In genomic region chr8:61517502-61518185, GRCm38 (mm10) we compare ENCODE assay signal across 10 mouse cellular contexts. TPM values are rescaled to one million over a fixed set of nuclear protein-coding genes. Genes with fewer than 3 reads are reported as not detected.
DNase-seq lines count a peak whose midpoint lies in the region; ATAC-seq lines count a peak whose summit lies in the region.
"Had no signal": no experiment of that assay in that cellular context is flagged by ENCODE, and none has a peak within 500 bp of the region (broad histone marks: within the 10 kb centered on the region; RNA-seq: fewer than 3 reads in every experiment).

No protein-coding gene starts in this region.

- H3K27me3 ChIP-seq in heart, embryonic 15.5 days = no peaks in the 10 kb centered on the region
- H3K27me3 ChIP-seq in liver, embryonic 15.5 days = no peaks in the 10 kb centered on the region
- H3K27me3 ChIP-seq: neural tube, embryonic 12.5 days had no signal

- H3K4me2 ChIP-seq in heart, embryonic 15.5 days = no peak overlapping the region
- H3K4me2 ChIP-seq in liver, embryonic 15.5 days = no peak overlapping the region
- H3K4me2 ChIP-seq: neural tube, embryonic 12.5 days had no signal

- WGBS in heart, embryonic 15.5 days = 58% methylated on average over 14 of the region's 14 CpGs
- WGBS in liver, embryonic 15.5 days (ENCODE audit: insufficient replicate concordance) = 30% methylated on average over 14 of the region's 14 CpGs

- 0 out of 2 replicates have a peak overlapping the region, but pooled peaks have one; percentile 1 for H3K27ac ChIP-seq in heart, embryonic 15.5 days
- H3K27ac ChIP-seq in liver, embryonic 15.5 days (replicated peaks) = no peak overlapping the region
- H3K27ac ChIP-seq: neural tube, embryonic 12.5 days had no signal

- ATAC-seq in heart, embryonic 15.5 days (replicated peaks; ENCODE audit: insufficient number of reproducible peaks, insufficient read depth, low FRiP score, low read depth) = no peak
- peak; percentile 28; the same call in 1 of the 2 replicates for ATAC-seq in liver, embryonic 15.5 days (ENCODE audit: insufficient read depth)

- H3K4me1 ChIP-seq in heart, embryonic 15.5 days (replicated peaks) = 0 out of 2 replicates have a peak, but pooled peaks cover 3% of the 10 kb centered on the region
- H3K4me1 ChIP-seq in liver, embryonic 15.5 days (replicated peaks) = 0 out of 2 replicates have a peak, but pooled peaks cover 5% of the 10 kb centered on the region

- intact Hi-C loops in left cerebral cortex, postnatal 10 days (cut with DNase I) = loop anchor here (5.0 to 10.0 kb wide), 5 partner anchors 293 to 1013 kb away; partner anchors contain the start of genes Aadat, Gm10283 and Sh3rf1

- DNase-seq in heart, adult 9 months (ENCODE audit: low spot score in 2 of 2) = no peak
- peak; percentile 25 for DNase-seq in thymus, postnatal 0 days (ENCODE audit: low spot score)
- no peak for DNase-seq in thymus, adult 18-20 months
- peak; percentile 15 for DNase-seq in thymus, postnatal 4 days
- DNase-seq in left cerebral cortex, postnatal 10 days (ENCODE audit: extremely low spot score in 1 of 2, low spot score in 2 of 2) = no peak
- no peak for DNase-seq in spleen, adult 18-20 months
- DNase-seq: cerebellum, adult 18-20 months had no signal

- peaks cover 78% of the 10 kb centered on the region for H3K36me3 ChIP-seq in heart, embryonic 15.5 days
- H3K36me3 ChIP-seq in liver, embryonic 15.5 days (replicated peaks) = 0 out of 2 replicates have a peak, but pooled peaks cover 9% of the 10 kb centered on the region

- H3K4me3 ChIP-seq in heart, embryonic 15.5 days = no peak overlapping the region
- no peak overlapping the region for H3K4me3 ChIP-seq in liver, embryonic 15.5 days (replicated peaks)
- H3K4me3 ChIP-seq: neural tube, embryonic 12.5 days had no signal

- no peak overlapping the region for H3K9ac ChIP-seq in heart, embryonic 15.5 days
- no peak overlapping the region for H3K9ac ChIP-seq in liver, embryonic 15.5 days
- H3K9ac ChIP-seq: neural tube, embryonic 12.5 days had no signal

- no peaks in the 10 kb centered on the region for H3K9me3 ChIP-seq in heart, embryonic 15.5 days (replicated peaks)
- no peaks in the 10 kb centered on the region for H3K9me3 ChIP-seq in liver, embryonic 15.5 days (replicated peaks)
- H3K9me3 ChIP-seq: neural tube, embryonic 12.5 days had no signal

RNA-seq across cellular contexts. Expression of gene Cbr4, which starts 30.1 kb away (rescaled TPM):
- polyA plus RNA-seq in heart, embryonic 15.5 days (2015; fragmentation: Nextera tagmentation; extraction: Ambion mirVana) = 37.7 and 42.4 TPM in 2 replicates
- 47.0 and 47.5 TPM in 2 replicates for polyA plus RNA-seq in thymus, postnatal 0 days (2015; fragmentation: Nextera tagmentation; extraction: Ambion mirVana)
- polyA plus RNA-seq in liver, embryonic 15.5 days (2015; fragmentation: Nextera tagmentation; extraction: Ambion mirVana) = 19.5 and 20.1 TPM in 2 replicates
- 10 to 100 TPM; 19.5 to 19.8 TPM for total RNA-seq in left cerebral cortex, postnatal 10 days (2021)

Comparison
In these comparisons a context has a peak if more than half of its experiments do, and no peak if none do; other contexts are left out.
1. DNase-seq: peak in thymus, postnatal 0 days (single experiment) and thymus, postnatal 4 days (single experiment); none in heart, adult 9 months (0 of 2), thymus, adult 18-20 months (0 of 2), left cerebral cortex, postnatal 10 days (0 of 2) and spleen, adult 18-20 months (0 of 2).